Mouse (Mus musculus) bone marrow, adult 2 months (tissue): Measurements from ENCODE around the gene Apela.

Experiments used
- CTCF ChIP-seq: fragments of 200-500 bp; IDR thresholded peaks from 2 replicates; pipeline ENCODE4 v1.5.1; 2011; ENCODE audit warnings: low read length, control low read depth; ENCODE audit not compliant: control insufficient read depth, insufficient read depth
- POLR2A ChIP-seq: fragments of 200-500 bp; IDR thresholded peaks from 2 replicates; pipeline ENCODE4 v1.6.1; 2011; ENCODE audit warnings: low read depth, mild to moderate bottlenecking, control low read depth, low read length, borderline replicate concordance; ENCODE audit not compliant: control insufficient read depth

- TF ChIP-seq CTCF (no peak), POLR2A (no peak)
Observed at GRCm38 (mm10) chr8:65029776-65030175, 7.4 kb downstream of the Apela start.
